Mouse (Mus musculus) lung, adult 18-20 months (tissue): ENCODE measurements at regions not wholly inside any gene's neighbourhood (a gene's known extent, or its start where the extent isn't known, plus 50 kb on each side); places are given as distances from the start of the nearest gene placed in this dataset.
"Not testable (repeated sequence)": the region's sequence is repeated elsewhere in the genome, so short reads cannot be mapped to it uniquely, and the experiment has no call there.

Experiments
- DNase-seq, 2 experiments: peaks; one replicate each; pipeline ENCODE4 v3.0.0; 2022; ENCODE audit warnings: mixed read lengths in 2 of 2

DNA sequence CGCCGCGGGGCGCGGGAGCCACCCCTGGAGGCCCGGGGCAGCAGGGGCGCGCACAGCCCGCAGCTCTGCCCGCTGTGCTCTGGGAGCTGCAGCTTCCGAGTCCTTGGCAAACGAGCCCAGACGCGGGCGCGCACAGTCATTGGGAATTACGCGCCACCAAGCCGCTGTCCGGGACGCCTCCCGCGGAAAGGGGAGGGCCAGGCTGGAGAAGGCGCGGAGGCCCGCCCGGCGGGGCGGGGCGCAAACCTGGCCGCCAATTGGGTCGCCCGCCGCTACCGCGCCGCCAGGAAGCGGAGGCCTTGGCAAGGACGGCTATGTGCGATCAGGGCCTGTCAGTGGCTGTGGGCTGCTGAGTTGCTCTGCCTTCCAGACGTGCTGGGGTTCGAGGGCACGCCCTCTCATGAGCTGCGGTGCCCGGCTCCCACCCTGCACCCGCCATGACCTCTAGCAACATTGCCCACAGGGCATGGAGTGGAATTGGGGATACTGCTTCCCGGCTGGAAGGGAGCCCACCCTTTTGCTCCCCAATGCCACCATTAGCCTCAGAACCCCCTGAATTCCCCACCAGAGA lies 739.1 kb upstream of the Ywhaq start:
- DNase-seq, result peak; percentile 1 to 2

DNA sequence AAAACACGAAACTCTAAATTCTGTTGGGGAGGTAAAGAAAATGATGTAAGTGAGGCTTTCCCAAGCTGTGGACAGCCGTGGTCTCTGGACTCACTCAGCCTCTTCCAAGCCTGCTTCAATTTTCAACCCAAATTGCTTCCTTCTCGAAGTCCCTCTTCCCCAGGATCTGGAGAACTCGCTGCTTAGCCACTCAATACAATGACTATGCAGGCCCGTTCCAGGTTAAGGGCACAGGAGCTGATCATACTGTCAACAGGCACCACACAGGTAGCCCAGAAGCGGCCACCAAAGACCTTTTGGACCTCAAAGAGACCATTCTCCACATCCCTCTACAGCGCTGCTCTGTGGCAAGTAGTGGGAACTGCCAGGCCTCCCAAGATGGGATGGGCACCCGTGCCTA lies 737.9 kb upstream of the Ywhaq start:
- not testable (repeated sequence) for DNase-seq
